Mouse (Mus musculus) lung, postnatal 4 days (tissue): ENCODE measurements at regions not wholly inside any gene's neighbourhood (a gene's known extent, or its start where the extent isn't known, plus 50 kb on each side); places are given as distances from the start of the nearest gene placed in this dataset.

Source experiments
- DNase-seq, 2 experiments: peaks; one replicate each; pipeline ENCODE4 v3.0.0; 2021

GRCm38 (mm10) chr7:72503756-72504155 lies 197.3 kb upstream of the Mctp2 start:
- DNase-seq, result no peak

- no peak for DNase-seq
These were observed 197.9 kb upstream of the Mctp2 start for GRCm38 (mm10) chr7:72504268-72504667.

GRCm38 (mm10) chr7:72505732-72506460 lies 199.5 kb upstream of the Mctp2 start:
- DNase-seq, result no peak

GRCm38 (mm10) chr7:72507946-72508345 lies 201.5 kb upstream of the Mctp2 start:
- no peak for DNase-seq

- no peak for DNase-seq
These were observed 203.7 kb upstream of the Mctp2 start for GRCm38 (mm10) chr7:72510116-72510515.

- DNase-seq, result no peak
These were observed 207.0 kb upstream of the Mctp2 start for GRCm38 (mm10) chr7:72513446-72513845.

GRCm38 (mm10) chr7:72514851-72515250 lies 208.4 kb upstream of the Mctp2 start:
- peak in 1 of 2 experiments; percentile 21 for DNase-seq

- DNase-seq, result no peak
These were observed 212.1 kb upstream of the Mctp2 start for GRCm38 (mm10) chr7:72518421-72518972.

- no peak for DNase-seq
These were observed 213.1 kb upstream of the Mctp2 start for GRCm38 (mm10) chr7:72519359-72520115.

- DNase-seq, result no peak
These were observed 222.5 kb upstream of the Mctp2 start for GRCm38 (mm10) chr7:72528873-72529272.

- DNase-seq, result no peak
These were observed 231.9 kb upstream of the Mctp2 start for GRCm38 (mm10) chr7:72538288-72538687.

- no peak for DNase-seq
These were observed 233.5 kb upstream of the Mctp2 start for GRCm38 (mm10) chr7:72539915-72540314.

- no peak for DNase-seq
These were observed 235.4 kb upstream of the Mctp2 start for GRCm38 (mm10) chr7:72541521-72542478.

- DNase-seq, result no peak
These were observed 237.1 kb upstream of the Mctp2 start for GRCm38 (mm10) chr7:72543501-72543900.

- peak; percentile 68 to 82 for DNase-seq
These were observed 237.5 kb upstream of the Mctp2 start for GRCm38 (mm10) chr7:72543946-72544345.

- no peak for DNase-seq
These were observed 261.0 kb upstream of the Mctp2 start for GRCm38 (mm10) chr7:72567378-72567777.

GRCm38 (mm10) chr7:72569177-72569576 lies 262.8 kb upstream of the Mctp2 start:
- no peak for DNase-seq

GRCm38 (mm10) chr7:72574316-72574715 lies 267.9 kb upstream of the Mctp2 start:
- no peak for DNase-seq

GRCm38 (mm10) chr7:72584427-72584826 lies 278.0 kb upstream of the Mctp2 start:
- no peak for DNase-seq

- peak; percentile 37 to 83 for DNase-seq
These were observed 282.8 kb upstream of the Mctp2 start for GRCm38 (mm10) chr7:72589241-72589668.

- no peak for DNase-seq
These were observed 284.1 kb upstream of the Mctp2 start for GRCm38 (mm10) chr7:72590351-72591115.

- no peak for DNase-seq
These were observed 285.7 kb upstream of the Mctp2 start for GRCm38 (mm10) chr7:72592110-72592509.
